Mouse (Mus musculus): ENCODE results near the gene Tmem178b. TPM values are rescaled to one million over a fixed set of nuclear protein-coding genes. Genes with fewer than 3 reads are reported as not detected.

The Tmem178b gene
- 100 to 1,000 TPM; 199 to 227 (median 211) TPM for total RNA-seq (2022)

- peak; percentile 19 to 53 for DNase-seq (ENCODE audit: low spot score in 2 of 2)
These were observed at the start of gene Tmem178b for GRCm38 (mm10) chr6:39872901-39873591. TSS of gene Tmem178b (plus strand) at chr6:39873271.

DNA sequence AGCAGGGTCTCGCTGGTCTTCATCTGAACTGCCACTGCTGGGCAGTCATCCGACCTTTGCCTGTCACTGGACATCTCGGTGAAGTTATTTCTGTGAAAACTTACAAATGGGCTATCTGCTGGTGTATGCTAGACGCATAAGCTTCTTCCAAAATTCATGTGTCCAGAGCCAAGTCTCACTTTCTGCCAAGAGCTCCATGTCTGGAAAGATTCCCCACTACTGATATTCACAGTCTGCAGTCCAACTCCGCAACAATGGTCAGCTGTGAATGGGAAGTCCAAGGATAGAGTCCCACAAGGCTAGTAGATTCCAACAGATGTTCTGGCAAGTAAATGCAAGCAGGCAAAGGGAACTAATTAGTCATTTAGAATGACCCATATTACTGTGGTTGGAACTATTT lies 44.3 kb upstream of the Tmem178b start:
- DNase-seq (ENCODE audit: low spot score in 2 of 2) = no peak

DNA sequence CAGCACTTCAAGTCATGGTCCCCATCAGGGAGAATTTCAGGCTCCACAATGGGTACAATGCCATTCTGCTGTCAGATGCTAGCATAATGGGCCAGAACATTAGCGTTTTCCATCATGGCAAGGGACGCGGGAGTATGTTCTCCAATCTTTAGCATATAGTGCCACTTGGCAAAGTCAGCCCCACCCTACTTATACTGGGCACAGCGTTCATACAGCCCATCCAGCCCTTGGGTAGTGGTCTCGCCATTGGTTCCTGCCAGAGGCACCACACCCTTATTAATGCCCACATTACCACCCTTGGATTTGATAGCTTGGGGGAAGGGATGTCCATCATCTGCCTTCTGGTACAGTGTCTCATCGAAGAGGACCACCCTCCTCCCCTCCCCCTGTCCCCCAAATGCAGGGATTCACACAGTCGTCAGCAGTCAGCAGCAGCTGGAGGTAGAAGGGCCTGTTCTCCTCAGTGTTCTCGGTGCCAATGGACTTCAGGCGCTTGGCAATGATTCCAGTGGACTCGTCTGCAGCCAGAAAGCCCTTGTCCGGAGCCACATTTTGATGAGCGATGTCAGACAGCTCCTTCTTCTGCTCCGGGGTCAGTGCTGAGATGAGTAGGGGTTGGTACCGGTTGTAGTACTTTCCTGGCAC lies 29.3 kb upstream of the Tmem178b start:
- DNase-seq (ENCODE audit: low spot score in 2 of 2) = no peak

- DNase-seq (ENCODE audit: low spot score in 2 of 2) = no peak
These were observed 25.5 kb upstream of the Tmem178b start for GRCm38 (mm10) chr6:39847538-39847937.

DNA sequence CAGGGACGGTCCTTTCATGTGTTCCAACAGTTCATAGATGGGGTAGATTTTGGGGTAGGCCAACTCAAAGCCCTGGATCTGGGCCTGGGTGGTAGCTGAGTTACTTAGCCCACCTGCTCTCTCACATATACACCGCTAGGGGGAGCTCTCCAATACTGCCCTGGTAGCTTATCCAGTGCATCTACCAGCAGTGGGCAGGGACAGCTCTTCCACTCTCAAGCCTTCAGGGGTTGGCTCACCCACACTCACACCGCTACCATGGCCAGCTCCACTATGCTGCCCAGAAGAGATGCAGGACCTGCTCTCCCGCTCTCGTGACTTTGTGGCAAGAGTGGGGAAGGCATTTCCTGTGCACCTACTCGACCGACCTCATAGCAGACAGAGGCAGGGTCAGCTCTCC lies 24.3 kb upstream of the Tmem178b start:
- no peak for DNase-seq (ENCODE audit: low spot score in 2 of 2)

GRCm38 (mm10) chr6:39849667-39850066 lies 23.4 kb upstream of the Tmem178b start:
- DNase-seq (ENCODE audit: low spot score in 2 of 2) = peak in 1 of 2 experiments; percentile 33

DNA sequence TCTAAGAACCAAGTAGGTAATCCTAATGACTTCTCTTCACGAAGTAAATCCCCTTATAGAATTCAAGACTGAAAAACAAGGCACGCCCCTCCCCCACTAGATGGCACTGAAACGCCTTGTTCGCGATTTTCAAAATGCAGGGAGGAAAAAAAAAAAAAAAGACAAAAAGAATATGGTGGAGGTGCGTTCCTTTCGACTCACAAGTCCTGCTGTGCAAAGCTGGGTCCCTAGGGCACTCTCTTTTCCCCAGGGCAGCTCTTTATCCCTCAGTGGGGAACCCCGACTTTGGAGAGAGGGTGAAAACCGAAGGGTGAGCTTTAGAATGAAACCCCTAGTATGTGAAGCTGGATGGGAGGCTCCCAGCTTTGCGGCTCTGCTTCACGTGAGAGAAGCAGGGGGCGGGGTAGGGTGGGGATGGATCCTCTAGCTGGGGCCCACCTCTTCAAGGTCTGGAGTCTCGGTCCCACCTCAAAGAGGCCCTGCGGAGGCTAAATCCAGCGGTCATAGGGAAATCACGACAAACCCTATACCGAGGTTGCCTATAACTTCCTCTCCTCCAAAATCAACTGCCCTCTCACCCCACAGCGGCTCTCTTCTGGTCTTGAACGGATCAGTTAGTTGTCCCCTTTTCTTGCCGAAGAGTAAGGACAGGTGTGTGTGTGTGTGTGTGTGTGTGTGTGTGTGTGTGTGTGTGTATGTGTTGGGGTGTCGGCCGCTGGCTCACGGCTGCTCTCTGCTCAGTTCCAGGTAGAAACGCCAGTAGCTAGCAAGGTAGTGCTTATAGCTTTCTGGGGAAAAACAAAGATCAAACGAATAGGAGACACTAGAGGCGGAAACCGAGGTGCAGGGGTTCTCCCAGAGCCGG lies 2.6 kb upstream of the Tmem178b start:
- DNase-seq (ENCODE audit: low spot score in 2 of 2) = peak; percentile 46

GRCm38 (mm10) chr6:39871381-39872305 lies 1.4 kb upstream of the Tmem178b start:
- peak; percentile 81 to 91 for DNase-seq (ENCODE audit: low spot score in 2 of 2)

- peak in 1 of 2 experiments; percentile 51 for DNase-seq (ENCODE audit: low spot score in 2 of 2)
These were observed 668 bp upstream of the Tmem178b start for GRCm38 (mm10) chr6:39872306-39872900.

DNA sequence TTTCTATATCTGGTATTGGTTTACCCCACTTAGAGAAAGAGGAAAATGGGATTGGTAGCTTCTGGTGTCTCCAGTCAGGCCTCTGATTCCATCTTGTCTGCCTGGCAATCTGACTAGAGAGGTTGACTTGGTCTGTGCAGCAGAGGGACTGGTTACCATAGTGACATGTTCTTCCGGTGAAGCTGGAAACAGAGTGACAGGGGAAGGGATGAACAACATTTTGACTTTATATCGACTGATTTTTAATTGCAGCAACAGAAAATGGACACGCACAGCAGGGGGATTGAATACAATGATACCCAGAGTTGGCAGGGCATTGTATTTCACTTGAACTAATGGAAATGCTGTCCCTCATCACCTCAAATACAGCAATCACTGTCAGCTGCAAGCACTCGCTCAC lies 2.1 kb downstream of the Tmem178b start:
- no peak for DNase-seq (ENCODE audit: low spot score in 2 of 2)

DNA sequence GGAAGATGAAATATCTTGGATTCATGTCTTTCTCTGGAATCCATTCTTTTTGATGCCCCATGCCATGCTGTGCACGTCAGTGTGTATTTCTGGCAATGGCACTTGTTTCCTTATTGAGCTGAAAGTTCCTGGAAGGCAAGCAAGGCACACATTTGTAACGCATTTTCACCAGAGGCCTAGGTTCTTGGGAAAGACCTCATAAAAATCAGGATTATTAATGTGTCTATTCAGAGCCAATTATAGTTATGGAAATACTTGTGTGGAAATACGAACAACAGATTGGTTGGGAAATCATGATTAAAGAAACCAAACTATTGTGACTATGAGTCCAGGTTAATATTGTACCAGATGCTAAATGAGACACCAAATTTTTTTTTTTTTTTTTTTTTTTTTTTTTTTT lies 3.4 kb downstream of the Tmem178b start:
- DNase-seq (ENCODE audit: low spot score in 2 of 2) = no peak

DNA sequence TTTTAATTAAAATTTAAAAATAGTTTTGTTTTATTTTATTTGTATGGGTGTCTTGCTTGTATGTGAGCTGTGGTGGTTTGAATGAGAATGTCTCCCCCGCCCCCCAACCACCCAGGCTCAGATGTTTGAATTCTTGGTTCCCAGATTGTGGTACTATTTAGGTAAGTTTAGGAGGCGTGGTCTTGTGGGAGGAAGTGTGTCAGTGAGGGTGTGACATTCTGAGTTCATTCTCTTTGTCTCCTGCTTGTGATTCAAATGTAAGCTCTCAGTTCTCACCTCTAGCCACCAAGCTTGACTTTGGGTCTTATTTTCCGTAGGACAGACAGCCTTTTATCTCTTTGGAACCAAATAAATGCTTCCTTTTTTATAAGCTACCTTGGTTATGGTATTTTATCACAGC lies 17.7 kb downstream of the Tmem178b start:
- no peak for DNase-seq (ENCODE audit: low spot score in 2 of 2)

DNA sequence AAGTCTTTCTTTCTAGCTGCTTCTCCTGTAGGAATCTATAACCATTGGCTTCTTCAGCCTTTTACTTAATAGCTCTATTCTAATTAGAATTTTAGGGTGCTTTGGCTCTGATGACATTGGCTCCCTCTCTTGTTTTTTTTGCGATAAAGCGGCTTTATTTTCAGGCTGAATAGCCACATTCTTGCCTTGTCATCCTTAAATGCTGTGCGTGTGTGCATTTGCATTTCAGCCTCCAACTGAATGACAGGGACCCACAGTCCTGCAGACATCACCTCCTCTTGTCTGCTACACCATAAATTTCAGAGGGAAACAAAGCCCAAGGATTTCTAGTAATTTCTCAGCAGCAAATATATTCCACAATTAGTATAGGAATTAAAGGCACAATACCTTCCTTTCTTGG lies 23.4 kb downstream of the Tmem178b start:
- DNase-seq (ENCODE audit: low spot score in 2 of 2) = no peak

- no peak for DNase-seq (ENCODE audit: low spot score in 2 of 2)
These were observed 26.2 kb downstream of the Tmem178b start for GRCm38 (mm10) chr6:39899231-39899630.

- DNase-seq (ENCODE audit: low spot score in 2 of 2) = no peak
These were observed 30.2 kb downstream of the Tmem178b start for GRCm38 (mm10) chr6:39903220-39903773.

- DNase-seq (ENCODE audit: low spot score in 2 of 2) = peak in 1 of 2 experiments; percentile 92
These were observed 30.8 kb downstream of the Tmem178b start for GRCm38 (mm10) chr6:39903845-39904244.

- no peak for DNase-seq (ENCODE audit: low spot score in 2 of 2)
These were observed 41.9 kb downstream of the Tmem178b start for GRCm38 (mm10) chr6:39914956-39915355.

- no peak for DNase-seq (ENCODE audit: low spot score in 2 of 2)
These were observed 42.7 kb downstream of the Tmem178b start for GRCm38 (mm10) chr6:39915636-39916281.

DNA sequence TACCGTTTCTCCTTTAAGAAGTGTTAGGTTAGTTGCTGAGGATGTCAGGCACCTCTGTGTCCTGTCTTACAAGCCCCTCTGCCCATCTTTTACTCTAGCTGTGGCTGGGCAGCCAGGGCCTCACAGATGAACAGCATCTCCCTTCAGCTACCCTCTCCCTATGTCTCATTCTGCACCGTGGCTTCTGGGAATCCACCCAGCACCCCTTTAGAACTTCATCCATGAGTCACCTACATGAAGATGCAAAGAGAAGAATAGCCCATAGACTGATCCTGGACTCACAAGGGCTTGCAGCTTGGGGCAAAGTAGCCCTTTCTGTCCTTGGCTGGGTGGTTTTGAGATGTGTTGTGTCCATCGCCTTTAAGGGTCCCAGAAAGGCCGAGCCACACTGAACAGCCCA lies 43.4 kb downstream of the Tmem178b start:
- DNase-seq (ENCODE audit: low spot score in 2 of 2) = no peak

- DNase-seq (ENCODE audit: low spot score in 2 of 2) = no peak
These were observed 44.2 kb downstream of the Tmem178b start for GRCm38 (mm10) chr6:39917242-39917641.
